ENCODE assay signal across 21 mouse cellular contexts in the genomic region with DNA sequence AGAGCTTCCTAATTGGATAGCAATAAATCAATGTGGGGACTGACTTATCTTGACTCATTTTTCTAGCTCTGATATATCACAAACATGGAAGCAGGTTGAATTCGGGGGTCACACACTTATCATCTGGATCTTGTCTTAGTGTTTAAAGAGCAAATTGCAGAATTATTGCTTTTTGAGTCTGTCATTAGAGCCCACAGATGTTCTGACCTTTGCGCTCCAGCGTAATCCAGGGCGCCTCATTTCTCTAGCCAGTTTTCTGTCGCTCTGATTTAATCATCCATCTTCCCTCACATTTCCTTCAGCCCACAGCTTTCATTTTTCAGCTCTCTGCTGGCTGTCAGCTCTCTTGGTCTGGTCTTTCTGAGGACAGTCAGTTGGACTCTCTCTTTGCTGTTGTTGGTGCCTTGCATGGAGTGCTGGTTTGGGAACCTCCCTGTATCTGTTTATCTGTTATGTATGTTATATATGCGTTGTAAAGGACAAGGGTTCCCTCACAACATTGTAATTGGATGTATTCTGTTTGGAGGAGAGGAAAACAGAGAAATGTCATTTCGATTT.
A peak's percentile ranks its signal among the peaks of the same experiment; 100 is the strongest.
DNase-seq lines count a peak whose midpoint lies in the region; ATAC-seq and TF ChIP-seq lines count a peak whose summit lies in the region.
"Had no signal": no experiment of that assay in that cellular context is flagged by ENCODE, and none has a peak within 500 bp of the region (broad histone marks: within the 10 kb centered on the region; RNA-seq: fewer than 3 reads in every experiment).

No protein-coding gene starts in this region.

- intact Hi-C loops in left cerebral cortex, adult 2 months (cut with DNase I) = no loop called here
- intact Hi-C loops in left cerebral cortex, postnatal 36 days (cut with DNase I) = no loop called here

- H3K4me3 ChIP-seq in kidney, embryonic 15.5 days (replicated peaks) = no peak overlapping the region
- no peak overlapping the region for H3K4me3 ChIP-seq in kidney, adult 2 months (ENCODE audit: insufficient read depth, low read depth, low read length)
- H3K4me3 ChIP-seq in left cerebral cortex, adult 2 months = no peak overlapping the region
- no peak overlapping the region for H3K4me3 ChIP-seq in cortical plate, adult 2 months (ENCODE audit: insufficient read depth, low read length)
- H3K4me3 ChIP-seq: forebrain, embryonic 13.5 days; hindbrain, embryonic 15.5 days; limb, embryonic 12.5 days; liver, embryonic 12.5 days; midbrain, embryonic 10.5 days had no signal

- H3K9me3 ChIP-seq in kidney, embryonic 15.5 days (replicated peaks) = no peaks in the 10 kb centered on the region
- H3K9me3 ChIP-seq: hindbrain, embryonic 15.5 days; limb, embryonic 12.5 days; liver, embryonic 12.5 days; midbrain, embryonic 10.5 days had no signal

- H3K27me3 ChIP-seq in kidney, embryonic 15.5 days = no peaks in the 10 kb centered on the region
- no peaks in the 10 kb centered on the region for H3K27me3 ChIP-seq in kidney, adult 2 months (replicated peaks; ENCODE audit: control insufficient read depth, insufficient read depth, low read length)
- H3K27me3 ChIP-seq: forebrain, embryonic 13.5 days; hindbrain, embryonic 15.5 days; limb, embryonic 12.5 days; liver, embryonic 12.5 days had no signal

- peak; percentile 58; the same call in 1 of the 2 replicates for ATAC-seq in kidney, embryonic 15.5 days (replicated peaks; ENCODE audit: low FRiP score)
- no peak for ATAC-seq in inflammation-experienced regulatory T-cells, adult 6 months
- ATAC-seq: forebrain, embryonic 13.5 days; intestine, embryonic 16.5 days; liver, embryonic 12.5 days had no signal

- no peak for TF ChIP-seq CTCF in kidney, adult 2 months (conservative IDR thresholded peaks at IDR 0.05; ENCODE audit: insufficient read depth, insufficient read length, low read depth, low read length)
- TF ChIP-seq CTCF in left cerebral cortex, adult 2 months (IDR thresholded peaks at IDR 0.05) = no peak
- no peak for TF ChIP-seq CTCF in cortical plate, adult 2 months (IDR thresholded peaks at IDR 0.05; ENCODE audit: extremely low read depth, insufficient read depth, low read length)

- H3K4me1 ChIP-seq in kidney, embryonic 15.5 days = peaks cover 9% of the 10 kb centered on the region; the same call in 1 of the 2 replicates
- H3K4me1 ChIP-seq in kidney, adult 2 months (ENCODE audit: control insufficient read depth, insufficient read depth, low read length) = no peaks in the 10 kb centered on the region
- peaks cover 3% of the 10 kb centered on the region; the same call in 1 of the 2 replicates for H3K4me1 ChIP-seq in cortical plate, adult 2 months (ENCODE audit: control insufficient read depth, insufficient read depth, low read length)
- H3K4me1 ChIP-seq: forebrain, embryonic 13.5 days; liver, embryonic 12.5 days had no signal

- no peak for TF ChIP-seq POLR2A in kidney, adult 2 months (IDR thresholded peaks at IDR 0.05; ENCODE audit: low read depth, low read length)
- no peak for TF ChIP-seq POLR2A in cortical plate, adult 2 months (IDR thresholded peaks at IDR 0.05; ENCODE audit: extremely low read depth, insufficient read depth, low read length)

- no peak overlapping the region for H3K4me2 ChIP-seq in kidney, embryonic 15.5 days
- H3K4me2 ChIP-seq: forebrain, embryonic 13.5 days; heart, embryonic 11.5 days; hindbrain, embryonic 15.5 days; limb, embryonic 12.5 days; liver, embryonic 12.5 days had no signal

- no peak overlapping the region for H3K9ac ChIP-seq in kidney, embryonic 15.5 days
- H3K9ac ChIP-seq: forebrain, embryonic 13.5 days; hindbrain, embryonic 15.5 days; limb, embryonic 12.5 days; liver, embryonic 12.5 days had no signal

- no peak for DNase-seq in kidney, adult 2 months
- DNase-seq in left cerebral cortex, adult 2 months (ENCODE audit: extremely low spot score in 1 of 2, low spot score in 2 of 2) = no peak
- DNase-seq in left cerebral cortex, postnatal 36 days (ENCODE audit: low spot score in 2 of 2) = no peak
- peak; percentile 18 for DNase-seq in forelimb bud, embryonic 11.5 days (ENCODE audit: low read depth, low spot score)
- no peak for DNase-seq in lung, postnatal 10 days
- DNase-seq: adrenal gland, adult 8-10 months; cerebellum, adult 9-11 months; heart, postnatal 10 days; lung, adult 2 months; lung, postnatal 36 days had no signal

- WGBS in kidney, embryonic 15.5 days = 29% methylated on average over 7 of the region's 7 CpGs
- WGBS in kidney, adult 2 months = 34% methylated on average over 7 of the region's 7 CpGs

- no peak overlapping the region for H3K27ac ChIP-seq in kidney, embryonic 15.5 days
- no peak overlapping the region for H3K27ac ChIP-seq in kidney, adult 2 months (ENCODE audit: insufficient read depth, low read depth, low read length)
- peak overlapping the region; percentile 63 for H3K27ac ChIP-seq in left cerebral cortex, adult 2 months
- H3K27ac ChIP-seq in cortical plate, adult 2 months (ENCODE audit: insufficient read depth, low read length) = peak overlapping the region; percentile 37; the same call in 1 of the 2 replicates
- H3K27ac ChIP-seq: forebrain, embryonic 13.5 days; hindbrain, embryonic 15.5 days; limb, embryonic 12.5 days; liver, embryonic 12.5 days; midbrain, embryonic 10.5 days; stomach, postnatal 0 days had no signal

- no peaks in the 10 kb centered on the region for H3K36me3 ChIP-seq in kidney, embryonic 15.5 days
- no peaks in the 10 kb centered on the region for H3K36me3 ChIP-seq in kidney, adult 2 months (ENCODE audit: control insufficient read depth, insufficient read depth, low read length)
- H3K36me3 ChIP-seq: hindbrain, embryonic 15.5 days; limb, embryonic 12.5 days; liver, embryonic 12.5 days; midbrain, embryonic 10.5 days had no signal

Comparison
In these comparisons a context has a peak if more than half of its experiments do, and no peak if none do; other contexts are left out.
1. H3K27ac ChIP-seq: peak in left cerebral cortex, adult 2 months (single experiment) and cortical plate, adult 2 months (single experiment); none in kidney, embryonic 15.5 days (single experiment) and kidney, adult 2 months (single experiment).